Mouse (Mus musculus): ENCODE data around the gene Pcsk5. TPM values are rescaled to one million over a fixed set of nuclear protein-coding genes. Genes with fewer than 3 reads are reported as not detected.

Gene Pcsk5
- total RNA-seq, 2 experiments from 2014 or later = 2.6 to 2.9 TPM

GRCm38 (mm10) chr19:17600347-17600746, 237.1 kb downstream of the Pcsk5 start:
- intact Hi-C loops (cut with DNase I) = no loop called here
- DNase-seq (ENCODE audit: low spot score) = no peak

GRCm38 (mm10) chr19:17592790-17593189, 244.6 kb downstream of the Pcsk5 start:
- no peak for DNase-seq (ENCODE audit: low spot score)
- intact Hi-C loops (cut with DNase I) = no loop called here

GRCm38 (mm10) chr19:17591335-17591734, 246.1 kb downstream of the Pcsk5 start:
- no peak for DNase-seq (ENCODE audit: low spot score)
- intact Hi-C loops (cut with DNase I) = no loop called here

GRCm38 (mm10) chr19:17590314-17590713, 247.1 kb downstream of the Pcsk5 start:
- intact Hi-C loops (cut with DNase I) = no loop called here
- no peak for DNase-seq (ENCODE audit: low spot score)

- no peak for DNase-seq (ENCODE audit: low spot score)
- intact Hi-C loops (cut with DNase I) = no loop called here
Observed at GRCm38 (mm10) chr19:17577412-17577811, 260.0 kb downstream of the Pcsk5 start.

GRCm38 (mm10) chr19:17574564-17574963, 262.9 kb downstream of the Pcsk5 start:
- intact Hi-C loops (cut with DNase I) = no loop called here
- no peak for DNase-seq (ENCODE audit: low spot score)

GRCm38 (mm10) chr19:17572315-17572714, 265.1 kb downstream of the Pcsk5 start:
- DNase-seq (ENCODE audit: low spot score) = no peak

GRCm38 (mm10) chr19:17570936-17571335, 266.5 kb downstream of the Pcsk5 start:
- intact Hi-C loops (cut with DNase I) = no loop called here
- no peak for DNase-seq (ENCODE audit: low spot score)

More at GRCm38 (mm10) chr19:17572315-17572714, 265.1 kb downstream of the Pcsk5 start:
- intact Hi-C loops (cut with DNase I) = no loop called here

GRCm38 (mm10) chr19:17567264-17567663, 270.2 kb downstream of the Pcsk5 start:
- DNase-seq (ENCODE audit: low spot score) = no peak
- intact Hi-C loops (cut with DNase I) = no loop called here

- no peak for DNase-seq (ENCODE audit: low spot score)
- intact Hi-C loops (cut with DNase I) = no loop called here
Observed at GRCm38 (mm10) chr19:17566097-17566496, 271.3 kb downstream of the Pcsk5 start.

GRCm38 (mm10) chr19:17558764-17559163, 278.7 kb downstream of the Pcsk5 start:
- DNase-seq (ENCODE audit: low spot score) = no peak
- intact Hi-C loops (cut with DNase I) = no loop called here

GRCm38 (mm10) chr19:17555159-17555558, 282.3 kb downstream of the Pcsk5 start:
- intact Hi-C loops (cut with DNase I) = no loop called here
- DNase-seq (ENCODE audit: low spot score) = peak; percentile 3

- intact Hi-C loops (cut with DNase I) = no loop called here
- no peak for DNase-seq (ENCODE audit: low spot score)
Observed at GRCm38 (mm10) chr19:17554571-17554970, 282.9 kb downstream of the Pcsk5 start.

- intact Hi-C loops (cut with DNase I) = no loop called here
- DNase-seq (ENCODE audit: low spot score) = no peak
Observed at GRCm38 (mm10) chr19:17553396-17554100, 283.9 kb downstream of the Pcsk5 start.

- intact Hi-C loops (cut with DNase I) = no loop called here
- DNase-seq (ENCODE audit: low spot score) = no peak
Observed at GRCm38 (mm10) chr19:17528746-17529532, 308.5 kb downstream of the Pcsk5 start.

GRCm38 (mm10) chr19:17525558-17525957, 311.9 kb downstream of the Pcsk5 start:
- DNase-seq (ENCODE audit: low spot score) = no peak
- intact Hi-C loops (cut with DNase I) = no loop called here

GRCm38 (mm10) chr19:17514456-17514855, 323.0 kb downstream of the Pcsk5 start:
- intact Hi-C loops (cut with DNase I) = no loop called here
- DNase-seq (ENCODE audit: low spot score) = no peak

- DNase-seq (ENCODE audit: low spot score) = no peak
- intact Hi-C loops (cut with DNase I) = no loop called here
Observed at GRCm38 (mm10) chr19:17511283-17511682, 326.1 kb downstream of the Pcsk5 start.

- DNase-seq (ENCODE audit: low spot score) = no peak
- intact Hi-C loops (cut with DNase I) = no loop called here
Observed at GRCm38 (mm10) chr19:17504212-17504611, 333.2 kb downstream of the Pcsk5 start.

GRCm38 (mm10) chr19:17498586-17499235, 338.7 kb downstream of the Pcsk5 start:
- DNase-seq (ENCODE audit: low spot score) = peak; percentile 38
- intact Hi-C loops (cut with DNase I) = no loop called here

GRCm38 (mm10) chr19:17496131-17496530, 341.3 kb downstream of the Pcsk5 start:
- DNase-seq (ENCODE audit: low spot score) = no peak
- intact Hi-C loops (cut with DNase I) = no loop called here

Measured in heart, postnatal 25 days (tissue).